Mouse (Mus musculus) erythroblast, embryonic 14.5 days (primary cell): ENCODE measurements around the gene Cep164. TPM values are rescaled to one million over a fixed set of nuclear protein-coding genes. Genes with fewer than 3 reads are reported as not detected.
A peak's percentile ranks its signal among the peaks of the same experiment; 100 is the strongest.
"Not testable (repeated sequence)": the region's sequence is repeated elsewhere in the genome, so short reads cannot be mapped to it uniquely, and the experiment has no call there.

Experiments used
- H3K27me3 ChIP-seq: 2 replicates; pipeline ENCODE4 v1.6.1; 2012; ENCODE audit warnings: inconsistent platforms; ENCODE audit not compliant: control insufficient read depth
- H3K36me3 ChIP-seq: 2 replicates; pipeline ENCODE4 v1.6.1; 2012; ENCODE audit warnings: mild to moderate bottlenecking, inconsistent platforms; ENCODE audit not compliant: control insufficient read depth
- H3K4me1 ChIP-seq: 2 replicates; pipeline ENCODE4 v1.6.1; 2012; ENCODE audit warnings: inconsistent platforms; ENCODE audit not compliant: control insufficient read depth
- H3K4me3 ChIP-seq: replicated peaks from 2 replicates; pipeline ENCODE3; 2012; ENCODE audit warnings: moderate library complexity, mild to moderate bottlenecking, inconsistent platforms
- H3K9me3 ChIP-seq: 2 replicates; pipeline ENCODE4 v1.6.1; 2012; ENCODE audit warnings: low read length, inconsistent platforms, mixed read lengths; ENCODE audit not compliant: control insufficient read depth
- GATA1 ChIP-seq: IDR thresholded peaks from 2 replicates; pipeline ENCODE4 v1.6.1; 2012; ENCODE audit warnings: low read length, inconsistent platforms, mixed read lengths
- TAL1 ChIP-seq: IDR thresholded peaks from 3 replicates; pipeline ENCODE4 v1.6.1; 2012; ENCODE audit warnings: low read length, inconsistent platforms, mixed read lengths
- polyA plus RNA-seq: library from polyadenylated mRNA; stranded (reverse); fragments of >175 nt; gene quantifications from 2 replicates; pipeline ENCODE4 v1.2.3, GENCODE M21; 2012

The Cep164 gene
- polyA plus RNA-seq, 1 experiment, result 3.3 TPM

- H3K36me3 ChIP-seq, result peaks cover under 1% of the 10 kb centered on the region; the same call in 1 of the 2 replicates
- no peak for TF ChIP-seq TAL1
- H3K9me3 ChIP-seq, result no peaks in the 10 kb centered on the region
- no peaks in the 10 kb centered on the region for H3K27me3 ChIP-seq
- H3K4me1 ChIP-seq, result no peaks in the 10 kb centered on the region
- H3K4me3 ChIP-seq, result no peak overlapping the region
Observed at GRCm38 (mm10) chr9:45850528-45851155, 22.2 kb upstream of the Cep164 start.

- TF ChIP-seq GATA1 (no peak), TAL1 (no peak)
- Histone ChIP-seq H3K4me1 (no peaks in the 10 kb centered on the region), H3K27me3 (no peaks in the 10 kb centered on the region), H3K4me3 (no peak overlapping the region), H3K9me3 (no peaks in the 10 kb centered on the region), H3K36me3 (no peaks in the 10 kb centered on the region; the same call in 1 of the 2 replicates)
Observed at GRCm38 (mm10) chr9:45849528-45850408, 21.3 kb upstream of the Cep164 start.

DNA sequence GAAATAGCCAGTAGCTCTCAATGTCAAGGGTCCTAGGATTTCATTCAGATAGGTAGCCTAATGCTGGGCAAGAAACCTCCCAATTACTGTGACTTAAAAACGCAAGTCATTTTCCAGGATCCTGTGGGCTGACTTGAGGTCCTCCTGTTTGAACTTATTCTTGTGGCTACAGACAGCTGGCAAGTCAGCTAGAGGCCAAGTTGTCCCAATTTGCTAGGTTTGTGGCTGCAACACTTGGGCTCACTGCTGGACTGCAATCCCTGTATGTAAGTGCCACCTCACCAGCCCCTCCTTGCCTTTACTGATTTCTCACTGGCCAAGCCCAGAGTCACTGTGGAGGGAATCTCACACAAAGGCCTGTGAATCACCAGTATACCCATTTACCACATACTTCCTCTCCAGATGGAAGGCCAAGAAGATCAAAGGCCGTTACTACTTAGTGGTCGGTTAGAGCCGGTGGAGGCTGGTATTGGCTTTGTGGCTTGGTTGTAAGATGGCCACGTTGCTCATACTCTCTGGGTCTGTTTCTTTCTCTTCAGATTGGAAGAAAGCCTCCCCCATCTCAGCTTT, 18.5 kb upstream of the Cep164 start:
- H3K36me3 ChIP-seq, result no peaks in the 10 kb centered on the region
- no peaks in the 10 kb centered on the region for H3K4me1 ChIP-seq
- no peak overlapping the region for H3K4me3 ChIP-seq
- TF ChIP-seq GATA1 (no peak), TAL1 (no peak)
- no peaks in the 10 kb centered on the region for H3K9me3 ChIP-seq
- H3K27me3 ChIP-seq, result no peaks in the 10 kb centered on the region

- H3K9me3 ChIP-seq, H3K27me3 ChIP-seq, H3K36me3 ChIP-seq, H3K4me3 ChIP-seq, H3K4me1 ChIP-seq: not testable (repeated sequence)
Observed at GRCm38 (mm10) chr9:45846176-45846575, 17.7 kb upstream of the Cep164 start.

DNA sequence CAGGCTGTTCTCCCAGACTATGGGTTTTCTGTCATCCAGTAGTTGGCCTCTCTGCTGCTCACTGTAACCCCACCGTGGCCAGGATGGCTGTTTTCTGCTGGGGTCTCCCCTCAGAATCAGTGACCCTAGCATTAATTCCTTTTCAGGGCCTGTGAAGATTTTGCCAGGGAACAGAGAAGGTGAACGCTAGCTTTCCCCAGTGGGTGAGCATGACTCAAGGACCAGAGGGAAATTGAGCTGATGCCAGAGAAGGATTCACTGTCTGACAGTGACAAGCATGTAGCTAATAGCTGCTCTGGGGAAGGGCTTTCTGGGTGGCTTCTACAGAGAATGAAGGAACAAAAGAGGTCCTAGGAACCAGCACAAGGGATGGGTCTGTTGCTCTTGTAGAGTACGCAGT, 17.1 kb upstream of the Cep164 start:
- TF ChIP-seq GATA1 (no peak), TAL1 (no peak)
- peaks cover 4% of the 10 kb centered on the region for H3K27me3 ChIP-seq
- no peak overlapping the region for H3K4me3 ChIP-seq

DNA sequence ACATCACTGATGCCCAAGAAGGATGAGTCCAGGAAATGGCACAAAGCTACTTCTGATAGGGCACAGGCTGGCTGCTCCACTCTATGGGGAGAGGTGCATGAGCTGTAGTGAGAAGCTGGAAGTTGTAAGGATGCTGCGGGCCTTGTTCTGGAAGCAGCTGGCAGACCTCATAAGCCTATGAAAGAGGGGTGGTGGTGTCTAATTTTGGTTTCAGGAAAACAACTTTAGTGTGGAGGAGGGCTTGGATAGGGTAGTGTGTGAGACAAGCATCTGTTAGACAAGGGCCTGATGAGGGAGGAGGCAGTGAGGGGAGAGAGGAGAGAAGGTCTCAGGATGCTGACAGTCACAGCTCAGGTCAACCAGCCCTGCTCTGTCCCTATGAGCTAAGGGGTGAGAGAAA, 15.3 kb upstream of the Cep164 start:
- no peak for TF ChIP-seq TAL1
- TF ChIP-seq GATA1, result no peak
- Histone ChIP-seq H3K36me3 (no peaks in the 10 kb centered on the region), H3K9me3 (no peaks in the 10 kb centered on the region), H3K27me3 (peaks cover 21% of the 10 kb centered on the region), H3K4me1 (peaks cover 3% of the 10 kb centered on the region), H3K4me3 (no peak overlapping the region)

More for the DNA sequence above, 17.1 kb upstream of the Cep164 start:
- Histone ChIP-seq H3K9me3 (no peaks in the 10 kb centered on the region), H3K36me3 (no peaks in the 10 kb centered on the region), H3K4me1 (no peaks in the 10 kb centered on the region)

DNA sequence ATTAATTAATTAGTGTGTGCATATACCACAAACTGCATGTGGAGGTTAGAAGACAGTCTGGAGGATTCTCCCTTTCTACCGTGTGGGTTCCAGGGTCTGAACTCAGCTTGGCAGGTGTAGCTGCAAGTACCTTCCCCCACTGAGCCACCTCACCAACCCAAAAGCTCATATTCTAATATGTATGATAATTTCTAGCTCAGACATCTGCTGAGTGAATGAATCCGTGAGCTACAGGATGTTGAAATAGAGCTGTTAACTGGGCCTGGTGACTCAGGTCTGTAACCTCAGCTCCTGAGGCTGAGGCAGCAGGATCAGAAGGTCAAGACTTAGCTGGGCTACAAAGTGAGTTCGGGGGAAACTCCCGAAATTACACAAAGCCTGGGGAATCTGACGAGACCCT, 14.5 kb upstream of the Cep164 start:
- Histone ChIP-seq H3K27me3 (peaks cover 29% of the 10 kb centered on the region), H3K4me3 (no peak overlapping the region), H3K9me3 (no peaks in the 10 kb centered on the region), H3K4me1 (peaks cover 3% of the 10 kb centered on the region), H3K36me3 (no peaks in the 10 kb centered on the region)
- TF ChIP-seq GATA1 (no peak), TAL1 (no peak)

GRCm38 (mm10) chr9:45841458-45841857, 13.0 kb upstream of the Cep164 start:
- no peak overlapping the region for H3K4me3 ChIP-seq
- peaks cover 3% of the 10 kb centered on the region for H3K4me1 ChIP-seq
- TF ChIP-seq TAL1 (no peak), GATA1 (no peak)
- H3K9me3 ChIP-seq, result no peaks in the 10 kb centered on the region
- no peaks in the 10 kb centered on the region for H3K36me3 ChIP-seq
- H3K27me3 ChIP-seq, result peaks cover 34% of the 10 kb centered on the region

DNA sequence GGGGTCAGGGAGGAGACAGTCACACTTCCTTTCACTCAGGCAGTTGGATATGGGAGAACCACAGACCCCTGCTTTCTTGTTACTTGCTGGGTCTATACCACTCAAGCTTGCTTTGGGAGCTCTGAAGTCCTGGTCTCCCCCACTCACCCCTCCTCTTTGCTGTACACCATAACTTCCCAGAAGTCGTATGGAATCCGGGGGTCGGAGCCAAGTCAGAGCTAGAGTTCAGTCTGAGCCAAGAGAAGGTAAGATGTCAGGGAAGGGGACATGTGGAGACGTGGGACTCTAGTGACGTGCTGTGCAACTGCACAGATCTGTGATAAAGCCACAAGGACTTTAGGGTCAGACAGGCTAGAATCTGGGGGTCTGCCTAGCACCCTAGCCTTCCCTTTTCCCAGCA, 11.8 kb upstream of the Cep164 start:
- H3K4me1 ChIP-seq, result peaks cover 3% of the 10 kb centered on the region
- H3K27me3 ChIP-seq, result peaks cover 34% of the 10 kb centered on the region
- H3K9me3 ChIP-seq, result no peaks in the 10 kb centered on the region
- H3K36me3 ChIP-seq, result no peaks in the 10 kb centered on the region
- TF ChIP-seq TAL1, result no peak
- no peak for TF ChIP-seq GATA1
- H3K4me3 ChIP-seq, result peak overlapping the region; percentile 56
